Mouse (Mus musculus) lung, postnatal 10 days (tissue): ENCODE data around the gene Smpdl3b.
"Not testable (repeated sequence)": the region's sequence is repeated elsewhere in the genome, so short reads cannot be mapped to it uniquely, and the experiment has no call there.

Experiments
- DNase-seq: peaks from one replicate; pipeline ENCODE4 v3.0.0; 2021

Gene Smpdl3b

DNA sequence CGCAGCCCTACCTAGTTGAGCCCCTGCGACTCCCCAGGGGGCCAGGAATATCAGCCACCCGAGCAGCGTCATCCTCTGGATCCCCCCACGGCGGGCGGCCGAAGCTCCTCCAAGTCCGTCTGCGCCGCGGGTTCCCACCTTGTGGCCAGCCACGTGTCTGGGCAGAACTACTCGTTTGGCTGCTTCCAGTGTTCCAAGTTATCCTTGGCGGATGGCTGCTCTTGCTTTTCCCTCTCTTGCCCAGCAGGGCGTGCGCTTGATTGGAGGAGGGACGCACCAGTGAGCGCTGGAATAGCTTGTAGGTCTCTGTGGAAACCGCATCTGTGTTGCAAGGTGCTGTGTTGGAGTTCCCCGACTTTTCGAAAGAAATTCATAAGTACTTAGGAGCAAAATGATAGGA lies at the start of gene Smpdl3b:
Smpdl3b (minus strand) TSS at position 279 of the 400 bp plus-strand sequence.
- peak; percentile 84 for DNase-seq

DNA sequence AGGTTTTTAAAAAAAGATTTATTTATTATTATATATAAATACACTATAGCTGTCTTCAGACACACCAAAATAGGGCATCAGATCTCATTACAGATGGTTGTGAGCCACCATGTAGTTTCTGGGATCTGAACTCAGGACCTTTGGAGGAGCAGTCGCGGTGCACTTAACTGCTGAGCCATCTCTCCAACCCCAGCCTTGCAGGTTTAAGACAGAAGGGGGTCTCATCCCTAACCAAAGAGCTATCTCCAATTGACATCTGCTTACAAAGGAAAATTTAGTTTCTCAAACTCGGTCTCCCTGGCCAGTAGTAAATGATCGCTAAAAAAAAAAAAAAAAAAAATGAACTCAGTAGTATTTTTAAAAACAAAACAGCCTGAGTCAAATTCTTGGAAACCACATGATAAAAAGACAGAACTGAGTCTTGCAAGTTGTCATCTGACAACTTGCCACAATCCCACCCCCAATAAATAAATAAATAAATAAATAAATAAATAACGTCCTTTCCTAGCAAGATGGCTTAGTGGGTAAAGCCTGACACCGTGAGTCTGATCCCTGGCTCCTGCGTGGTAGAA lies 49.7 kb upstream of the Smpdl3b start:
- no peak for DNase-seq

DNA sequence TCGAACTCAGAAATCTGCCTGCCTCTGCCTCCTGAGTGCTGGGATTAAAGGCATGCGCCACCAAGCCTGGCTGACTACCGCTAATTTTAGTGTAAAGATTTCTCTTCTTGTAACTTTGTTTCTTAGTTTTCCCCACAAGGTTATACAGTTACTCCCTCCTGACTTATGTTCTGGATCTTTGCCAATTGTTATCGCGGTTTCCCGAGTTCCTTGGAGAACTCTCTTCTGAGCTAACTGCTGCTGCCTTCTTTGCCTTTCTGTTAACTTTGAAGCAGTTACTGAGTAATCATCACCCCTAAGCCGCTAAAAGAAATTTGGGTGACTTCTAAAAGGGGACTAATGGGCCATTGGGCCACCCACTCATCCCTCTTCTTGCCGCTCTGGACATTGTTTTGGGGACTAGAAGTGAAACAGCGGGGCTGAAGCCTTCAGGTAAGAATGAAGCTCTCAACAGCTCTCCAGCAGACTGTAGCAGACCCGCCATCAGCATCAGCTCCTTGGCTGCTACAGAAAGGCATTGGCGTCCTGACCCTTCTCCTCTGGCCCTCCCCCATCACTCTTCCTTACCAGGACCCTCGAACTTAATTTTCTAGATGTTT lies 48.6 kb upstream of the Smpdl3b start:
- DNase-seq, result no peak

DNA sequence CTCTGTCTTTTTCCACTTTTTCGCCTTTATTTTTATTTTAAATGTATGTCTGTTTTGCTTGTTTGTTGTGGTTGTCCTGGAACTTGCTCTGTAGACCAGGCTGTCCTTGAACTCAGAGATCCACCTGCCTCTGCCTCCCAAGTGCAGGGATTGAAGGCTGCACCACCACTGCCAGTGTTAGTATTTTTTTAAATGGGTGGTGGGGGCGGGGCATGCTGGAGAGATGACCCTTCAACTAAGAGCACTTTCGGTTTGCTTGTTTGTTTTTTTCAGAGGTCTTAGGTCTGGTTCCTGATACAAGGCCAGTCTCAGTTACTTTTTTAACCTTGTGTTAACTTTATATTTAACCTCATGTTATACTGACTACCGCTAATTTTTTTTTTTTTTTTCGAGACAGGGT lies 48.1 kb upstream of the Smpdl3b start:
- no peak for DNase-seq

DNA sequence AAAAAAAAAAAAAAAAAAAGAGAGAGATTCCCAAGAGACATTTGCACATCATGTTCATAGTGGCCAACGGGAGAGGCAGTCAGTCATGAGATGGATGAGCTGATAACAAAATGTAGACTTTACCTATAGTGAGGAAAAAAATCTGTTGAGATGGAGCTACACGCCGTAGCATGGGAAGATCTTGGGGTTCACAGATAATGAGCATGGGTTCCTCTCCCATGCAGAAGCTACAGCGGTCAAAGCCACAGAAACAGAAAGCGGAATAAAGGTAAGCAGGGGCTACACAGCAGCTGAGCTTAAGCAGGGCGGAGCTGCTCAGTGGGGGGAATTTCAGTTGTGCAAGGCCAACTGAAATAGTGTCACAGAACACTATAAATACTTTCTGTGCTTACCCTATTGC lies 47.3 kb upstream of the Smpdl3b start:
- peak; percentile 10 for DNase-seq

DNA sequence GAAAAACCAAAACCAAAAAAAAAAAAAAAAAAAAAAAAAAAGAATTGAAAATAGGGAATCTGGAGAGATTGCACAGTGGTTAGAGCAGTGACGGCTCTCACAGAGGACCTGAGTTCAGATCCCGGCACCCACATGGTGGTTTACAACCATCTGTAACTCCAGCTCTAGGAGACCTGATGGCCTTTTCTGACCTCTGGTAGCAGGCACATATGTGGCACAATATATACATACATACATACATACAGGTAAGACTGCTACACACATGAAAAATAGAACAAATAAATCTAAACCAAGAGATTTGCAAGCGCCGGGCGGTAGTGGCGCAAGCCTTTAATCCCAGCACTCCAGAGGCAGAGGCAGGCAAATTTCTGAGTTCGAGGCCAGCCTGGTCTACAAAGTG lies 46.8 kb upstream of the Smpdl3b start:
- no peak for DNase-seq

DNA sequence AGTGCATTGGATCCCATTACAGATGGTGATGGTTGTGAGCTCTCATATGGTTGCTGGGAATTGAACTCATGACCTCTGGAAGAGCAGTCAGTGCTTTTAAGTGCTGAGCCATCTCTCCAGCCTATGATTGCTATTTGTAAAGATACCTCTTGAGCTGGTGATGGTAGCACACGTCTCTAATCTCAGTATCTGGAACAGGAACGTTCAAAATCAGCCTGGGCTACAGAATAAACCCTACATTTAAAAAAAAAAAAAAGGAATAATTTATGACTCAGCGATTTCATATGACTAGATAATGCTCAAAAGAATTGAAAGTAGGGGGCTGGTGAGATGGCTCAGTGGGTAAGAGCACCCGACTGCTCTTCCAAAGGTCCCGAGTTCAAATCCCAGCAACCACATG lies 46.2 kb upstream of the Smpdl3b start:
- DNase-seq, result no peak

DNA sequence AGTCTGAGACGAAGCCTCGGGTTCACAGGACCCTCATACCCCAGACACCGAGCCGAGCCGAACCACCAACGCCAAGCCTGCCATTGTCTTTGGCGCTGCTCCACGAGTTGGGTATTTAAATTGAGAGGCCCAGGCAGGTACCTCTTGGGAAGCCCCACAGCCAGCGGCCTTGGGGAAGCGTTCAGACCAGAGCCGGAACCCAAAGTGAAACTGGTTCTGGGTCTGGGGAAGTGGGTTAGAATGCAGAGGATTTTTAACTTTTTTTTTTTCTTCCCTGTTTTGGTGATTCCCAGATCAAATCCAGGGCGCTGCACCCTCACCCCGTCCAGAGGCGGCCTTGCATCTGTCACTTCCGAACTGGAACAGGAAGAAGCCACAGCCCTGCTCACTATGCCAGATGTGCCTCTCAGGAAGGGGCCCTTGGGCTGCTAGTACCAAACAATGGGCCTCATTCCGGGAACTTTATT lies 45.2 kb upstream of the Smpdl3b start:
- DNase-seq, result peak; percentile 29

DNA sequence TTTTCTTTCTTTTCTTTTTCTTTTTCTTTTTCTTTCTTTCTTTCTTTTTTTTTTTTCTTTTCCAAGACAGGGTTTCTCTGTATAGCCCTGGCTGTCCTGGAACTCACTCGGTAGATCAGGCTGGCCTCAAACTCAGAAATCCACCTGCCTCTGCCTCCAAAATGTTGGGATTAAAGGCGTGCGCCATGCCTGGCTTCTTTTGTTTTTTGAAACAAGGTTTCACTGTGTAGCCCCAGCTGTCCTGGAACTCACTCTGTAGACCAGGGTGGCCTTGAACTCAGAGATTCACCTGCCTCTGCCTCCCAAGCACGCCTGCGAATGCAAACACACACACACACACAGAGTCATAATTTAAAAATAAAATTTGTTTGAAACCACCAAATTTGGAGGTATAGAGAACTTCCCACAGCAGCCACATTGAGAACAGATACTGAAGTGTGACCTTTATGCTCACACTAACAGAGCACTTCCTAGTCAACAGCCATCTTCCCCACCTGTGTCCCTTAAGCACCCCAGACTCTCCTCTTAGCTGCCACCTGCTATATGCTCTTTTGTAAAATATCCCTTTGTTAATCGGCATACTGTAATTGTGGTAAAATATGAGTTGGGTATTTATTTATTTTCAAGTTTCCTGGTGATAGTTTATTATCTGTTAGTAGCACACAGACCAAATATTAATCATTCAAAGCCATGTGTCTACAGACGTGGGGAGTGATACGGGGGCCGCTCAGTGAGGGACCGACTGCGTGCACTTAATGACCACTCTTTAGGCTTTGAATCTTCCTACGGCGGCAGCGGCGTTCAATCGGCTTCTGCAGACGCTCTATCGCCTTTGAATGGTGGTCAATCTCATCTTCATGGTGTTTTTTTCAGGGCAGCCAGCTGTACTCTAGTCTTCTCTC lies 44.4 kb upstream of the Smpdl3b start:
- no peak for DNase-seq

DNA sequence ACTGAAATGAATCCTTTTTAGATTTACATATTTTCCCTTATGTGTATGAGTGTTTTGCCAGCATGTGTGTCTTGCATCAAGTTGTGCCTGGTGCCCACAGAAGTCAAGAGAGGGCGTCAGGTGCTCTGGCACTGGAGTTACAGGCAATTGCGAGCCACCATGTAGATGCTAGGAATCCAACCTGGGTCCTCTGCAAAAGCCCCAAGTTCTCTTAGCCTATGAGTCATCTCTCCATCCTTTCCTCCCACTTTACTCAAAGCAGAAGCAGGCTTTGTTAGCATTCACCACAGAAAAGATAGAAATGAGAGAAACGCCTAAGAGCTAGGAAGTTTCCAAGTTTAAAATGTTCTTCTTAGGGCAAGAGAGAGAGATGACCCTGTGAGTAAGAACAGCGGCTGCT lies 42.8 kb upstream of the Smpdl3b start:
- no peak for DNase-seq

DNA sequence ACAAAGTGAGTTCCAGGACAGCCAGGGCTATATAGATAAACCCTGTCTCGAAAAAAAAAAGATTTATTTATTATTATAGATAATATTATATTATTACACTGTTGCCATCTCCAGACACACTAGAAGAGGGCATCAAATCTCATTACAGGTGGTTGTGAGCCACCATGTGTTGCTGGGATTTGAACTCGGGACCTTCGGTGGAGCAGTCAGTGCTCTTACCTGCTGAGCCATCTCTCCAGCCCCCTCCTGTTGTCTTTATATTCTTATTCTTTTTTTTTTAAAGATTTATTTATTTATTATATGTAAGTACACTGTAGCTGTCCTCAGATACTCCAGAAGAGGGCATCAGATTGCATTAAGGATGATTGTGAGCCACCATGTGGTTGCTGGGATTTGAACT lies 41.6 kb upstream of the Smpdl3b start:
- DNase-seq, result not testable (repeated sequence)

DNA sequence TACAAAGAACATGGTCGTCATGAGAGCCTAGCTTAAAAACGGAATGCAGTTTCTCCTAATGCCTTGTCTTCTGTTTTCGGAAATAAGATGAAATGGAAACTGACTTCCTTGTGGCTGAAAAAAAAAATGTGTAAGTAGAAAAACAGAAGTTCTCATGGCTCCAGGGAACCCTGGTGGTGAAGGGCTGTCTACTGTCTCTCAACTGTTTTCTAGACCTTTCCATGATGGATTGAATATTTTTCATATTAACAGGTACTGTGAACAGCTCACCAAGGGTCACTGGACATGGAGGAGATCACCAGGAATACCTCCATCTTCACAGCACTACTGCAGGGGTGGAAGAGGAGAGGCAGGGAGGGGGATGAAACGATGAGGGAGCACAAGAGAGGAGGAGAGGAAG lies 41.0 kb upstream of the Smpdl3b start:
- DNase-seq, result no peak

DNA sequence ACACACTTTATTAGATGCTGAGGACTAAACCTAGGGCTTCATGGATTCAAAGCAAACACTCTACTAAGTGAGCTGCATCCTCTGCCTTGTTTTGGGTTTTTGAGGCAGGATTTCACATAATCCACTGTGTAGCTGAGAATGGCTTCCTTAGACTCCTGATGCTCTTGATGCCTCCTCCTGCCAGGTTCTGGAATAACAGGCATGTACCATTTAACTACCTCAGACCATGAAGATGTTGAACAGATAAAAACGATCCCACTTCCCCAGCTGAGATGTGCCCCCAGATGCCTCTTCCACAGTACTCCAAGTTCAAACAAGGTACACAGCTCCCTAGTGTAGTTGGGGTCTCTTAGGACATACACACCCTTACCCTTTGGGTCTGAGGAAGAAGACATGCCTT lies 40.4 kb upstream of the Smpdl3b start:
- no peak for DNase-seq

DNA sequence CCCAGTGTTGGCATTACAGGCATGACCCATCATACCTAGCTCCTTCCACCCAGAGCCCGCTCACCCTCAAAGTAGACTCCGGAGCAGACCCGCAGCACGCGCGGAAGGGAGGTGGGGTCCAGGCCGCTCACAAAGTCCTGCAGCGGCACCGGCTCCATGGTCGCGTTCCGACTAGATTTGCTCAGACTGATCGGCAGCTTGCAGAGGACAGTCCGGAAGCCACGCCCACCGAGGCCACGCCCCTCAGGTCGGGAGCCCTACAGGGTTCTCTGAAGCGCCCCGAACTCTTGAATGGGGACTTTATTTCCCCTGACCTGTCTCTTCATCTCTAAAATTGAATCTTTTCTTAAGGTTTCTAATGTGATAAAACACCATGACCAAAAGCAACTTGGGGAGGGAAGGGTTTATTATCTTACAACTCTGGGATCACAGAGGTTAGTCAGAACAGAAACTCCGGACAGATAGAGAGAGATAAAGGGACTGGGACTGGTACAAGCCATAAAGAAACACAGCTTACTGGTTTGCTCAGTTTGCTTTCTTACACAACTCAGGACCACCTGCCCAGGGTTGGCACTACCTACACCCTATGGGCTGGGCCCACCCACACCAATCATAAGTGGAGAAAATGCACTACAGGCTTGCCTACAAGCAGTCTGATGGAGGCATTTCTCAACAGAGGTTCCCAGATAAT lies 39.3 kb upstream of the Smpdl3b start, which contains the start of gene Themis2:
Themis2 (minus strand) TSS at position 192 of the 691 bp plus-strand sequence.
- peak; percentile 87 for DNase-seq

DNA sequence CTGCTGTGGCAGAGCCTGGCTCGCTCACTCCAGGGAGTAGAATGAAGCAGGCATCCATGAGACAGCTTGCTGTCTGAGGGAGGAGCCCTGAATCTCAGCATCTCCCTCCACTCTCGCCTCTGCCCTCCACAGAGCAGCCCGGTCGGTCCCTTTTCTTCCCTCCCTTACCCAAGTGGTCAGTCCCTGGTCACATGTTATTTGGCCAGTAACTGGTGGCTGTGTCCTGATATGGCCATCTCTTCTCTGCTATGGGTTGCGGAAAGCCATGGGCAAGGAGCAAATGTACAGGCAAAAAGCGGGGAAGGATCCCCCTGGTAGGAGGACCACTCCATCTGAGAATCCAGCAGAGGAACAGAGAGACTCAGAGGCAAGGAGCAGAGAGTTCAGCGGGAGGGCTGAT lies 38.1 kb upstream of the Smpdl3b start:
- DNase-seq, result no peak

DNA sequence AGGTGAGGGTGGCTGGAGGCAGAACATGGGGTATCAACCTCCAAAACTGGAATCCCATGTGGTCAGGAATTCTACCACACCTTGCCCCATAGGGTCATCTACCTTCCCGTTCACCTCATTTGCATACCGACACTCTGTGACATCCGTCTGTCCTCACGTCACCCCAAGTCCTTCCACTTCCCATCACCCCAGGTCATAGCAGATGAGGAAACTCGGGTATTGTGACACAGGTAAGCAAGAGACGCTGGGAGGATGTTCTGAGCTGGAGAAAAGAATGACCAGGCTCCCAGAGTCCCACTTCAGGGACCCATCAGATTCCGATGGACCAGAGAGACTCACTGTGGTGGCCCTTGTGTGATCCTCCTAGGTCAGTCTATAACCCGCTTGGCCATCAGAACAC lies 37.7 kb upstream of the Smpdl3b start:
- no peak for DNase-seq

DNA sequence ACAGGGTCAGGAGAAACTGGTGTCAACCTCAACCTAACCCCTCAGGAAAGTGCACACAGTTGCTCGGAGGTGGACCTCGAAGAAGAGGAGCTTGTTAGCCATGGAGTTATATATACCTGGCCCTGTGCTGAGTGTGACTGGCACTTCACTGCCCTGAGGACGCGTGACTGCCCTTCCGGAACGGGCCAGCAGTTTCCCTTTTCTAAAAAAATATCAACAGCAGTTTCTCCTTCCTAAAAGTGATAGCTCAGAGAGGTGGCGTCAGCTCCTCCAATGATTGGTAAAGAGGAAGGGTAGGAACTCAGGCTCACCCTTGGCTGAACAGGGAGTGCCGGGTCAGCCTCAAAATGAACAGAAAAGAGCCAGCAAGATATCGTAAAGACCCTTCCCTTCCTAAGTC lies 37.0 kb upstream of the Smpdl3b start:
- no peak for DNase-seq

DNA sequence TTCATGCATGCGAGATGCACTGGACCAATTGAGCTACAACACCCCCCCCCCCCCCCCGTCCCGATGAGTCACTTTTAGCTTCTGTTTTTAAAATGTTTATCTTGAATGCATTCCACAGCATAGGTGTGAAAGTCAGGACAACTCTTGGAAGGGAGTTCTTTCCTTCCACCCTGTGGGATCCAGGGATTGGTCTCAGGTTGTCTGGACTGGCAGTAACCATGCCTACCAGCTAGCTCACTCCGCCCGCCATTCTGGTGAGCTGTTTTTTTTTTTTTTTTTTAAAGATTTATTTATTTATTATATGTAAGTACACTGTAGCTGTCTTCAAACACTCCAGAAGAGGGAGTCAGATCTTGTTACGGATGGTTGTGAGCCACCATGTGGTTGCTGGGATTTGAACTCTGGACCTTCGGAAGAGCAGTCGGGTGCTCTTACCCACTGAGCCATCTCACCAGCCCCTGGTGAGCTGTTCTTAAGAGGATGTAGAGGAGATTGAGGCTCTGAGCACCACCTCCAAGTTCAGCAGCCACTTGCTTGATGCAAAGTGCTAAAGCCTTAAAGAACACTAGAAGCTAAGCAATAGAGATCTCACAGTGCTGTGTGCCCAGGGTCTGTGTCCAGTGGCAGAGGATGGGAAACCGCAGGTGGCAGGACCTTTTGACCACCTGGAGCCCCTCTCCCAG lies 36.4 kb upstream of the Smpdl3b start:
- not testable (repeated sequence) for DNase-seq

DNA sequence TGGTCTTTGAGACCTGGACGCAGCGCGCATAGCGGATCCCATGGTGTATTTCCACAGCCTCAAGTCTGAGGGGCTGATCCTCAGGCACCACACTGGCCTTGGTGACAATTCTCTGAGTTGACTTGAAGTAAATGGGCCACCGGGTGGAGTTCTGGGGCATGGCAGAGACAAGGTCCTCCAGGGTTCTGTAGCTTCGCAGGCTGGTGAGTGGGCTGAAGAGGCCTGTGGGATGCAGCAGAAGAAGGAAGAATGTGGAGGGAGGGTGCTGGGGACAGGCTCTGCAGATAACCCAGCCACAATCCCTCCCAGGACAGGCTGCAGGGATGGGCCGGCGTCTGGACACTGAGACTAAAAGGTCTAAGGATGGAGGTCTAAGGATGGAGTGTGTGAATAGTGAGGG lies 32.7 kb upstream of the Smpdl3b start:
- DNase-seq, result no peak

DNA sequence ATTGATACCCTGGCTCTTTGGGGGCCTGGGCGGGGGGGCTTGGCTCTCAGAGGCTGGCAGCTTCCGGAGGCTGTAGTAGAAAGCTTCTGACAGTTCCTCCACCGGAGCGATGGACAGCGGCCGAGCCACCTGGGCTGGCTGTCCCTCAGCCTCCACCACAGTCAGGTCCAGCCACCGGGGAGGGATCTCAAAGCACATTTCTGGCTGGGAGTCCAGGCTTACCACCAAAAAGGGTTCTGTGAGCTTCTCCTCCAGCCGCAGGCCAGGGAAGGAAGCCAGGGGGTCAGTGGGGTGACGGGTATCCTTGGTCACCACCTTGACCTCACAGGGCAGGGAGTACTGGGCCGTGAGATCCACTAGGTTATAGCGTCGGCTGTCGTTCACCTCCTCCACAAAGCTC lies 28.2 kb upstream of the Smpdl3b start:
- no peak for DNase-seq

DNA sequence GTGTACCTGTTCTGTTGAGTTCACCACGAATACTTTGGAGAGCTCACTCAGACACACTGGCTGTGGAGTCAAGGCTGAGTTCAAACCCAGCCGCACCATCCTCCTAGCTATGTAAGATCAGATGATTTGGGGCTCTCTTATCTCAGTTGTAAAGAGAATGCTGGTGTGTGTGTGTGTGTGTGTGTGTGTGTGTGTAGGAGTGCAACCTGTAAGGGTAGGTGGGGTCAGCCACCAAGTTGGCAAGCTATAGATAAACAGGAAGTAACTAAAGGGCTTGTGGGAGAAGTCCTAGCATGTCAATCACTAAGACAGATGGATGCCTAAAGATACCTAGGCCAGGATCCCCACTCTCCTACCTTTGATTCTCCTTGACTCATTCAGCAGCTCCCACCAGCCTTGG lies 26.7 kb upstream of the Smpdl3b start:
- no peak for DNase-seq

DNA sequence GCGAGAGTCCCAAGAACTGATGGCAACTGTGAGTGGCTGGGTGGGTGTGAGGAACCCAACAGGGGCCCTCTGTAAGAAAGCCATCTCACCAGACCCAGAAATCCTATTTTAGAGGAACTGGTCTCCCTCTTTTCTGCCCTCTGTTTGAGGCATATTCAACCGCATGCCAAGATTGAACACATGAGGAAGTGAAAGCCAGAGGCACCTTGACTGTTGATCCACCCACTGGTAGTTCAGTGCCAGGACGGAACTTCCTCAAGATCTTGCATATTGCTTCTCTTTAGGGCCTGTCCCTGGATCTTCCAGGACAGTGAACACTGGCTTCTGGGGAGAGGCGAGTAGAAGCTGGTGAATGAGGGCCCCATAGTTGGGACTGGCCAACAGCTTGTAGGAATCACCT lies 23.2 kb upstream of the Smpdl3b start:
- no peak for DNase-seq
